Mouse (Mus musculus) urinary bladder, postnatal 25 days (tissue): ENCODE data around the gene Dnaja2.

Source experiments
- DNase-seq: peaks from one replicate; pipeline ENCODE4 v3.0.0; 2022; ENCODE audit warnings: low spot score

The Dnaja2 gene

DNA sequence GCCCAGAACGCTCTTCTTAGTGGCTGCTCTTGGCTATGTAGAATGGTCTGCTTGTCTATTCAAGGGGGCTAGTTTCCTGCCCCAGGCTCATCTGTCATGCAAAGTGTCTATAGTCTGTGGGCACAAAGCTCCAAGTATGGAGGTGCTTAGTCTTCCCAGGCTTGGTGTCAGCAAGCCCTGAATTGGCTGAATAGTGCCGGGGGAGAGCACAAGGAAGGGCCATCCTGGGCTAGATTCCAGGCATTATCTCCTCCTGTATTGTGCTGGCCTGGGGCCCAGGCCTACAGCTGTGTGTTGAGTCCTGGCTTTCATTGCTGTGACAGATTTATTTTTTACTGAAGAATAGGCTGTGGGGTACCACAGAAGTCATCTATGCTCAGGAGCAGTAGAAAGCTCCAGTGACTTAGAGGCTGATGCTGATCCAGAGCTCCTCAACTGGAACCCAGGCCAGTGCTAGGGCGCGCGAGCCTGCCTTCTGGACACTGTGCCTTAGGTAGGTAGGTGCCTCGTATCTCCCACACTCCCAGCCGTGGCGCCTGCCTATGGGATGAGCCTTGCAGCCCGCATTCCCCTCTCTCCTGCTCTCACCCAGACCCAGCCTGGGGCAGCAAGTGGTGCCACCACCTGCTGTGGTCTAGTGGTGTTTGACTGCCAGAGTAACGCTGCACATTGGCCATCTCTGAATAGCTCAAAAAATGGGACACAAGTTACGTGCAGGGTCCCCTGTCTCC, 54.0 kb downstream of the Dnaja2 start:
- no peak for DNase-seq

DNA sequence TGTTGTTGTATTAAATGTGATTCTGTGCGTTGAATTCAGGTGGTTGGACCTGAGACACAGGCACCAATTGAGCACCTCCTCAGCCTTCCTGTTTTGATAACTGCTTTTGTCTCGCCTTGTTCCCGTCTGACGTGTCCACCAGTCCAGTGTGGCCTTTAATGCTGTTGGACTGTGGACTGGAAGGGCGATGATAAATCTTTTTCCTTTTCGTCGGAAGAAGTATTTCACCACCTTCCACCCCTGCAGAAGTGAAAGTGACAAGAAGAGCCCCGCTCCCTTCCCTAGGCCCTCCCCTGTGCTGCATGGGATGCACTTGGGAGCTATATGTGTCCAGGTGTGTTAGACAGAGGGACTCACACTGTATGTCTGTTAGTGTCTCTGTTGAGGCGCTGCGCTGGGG, 54.7 kb downstream of the Dnaja2 start:
- no peak for DNase-seq

DNA sequence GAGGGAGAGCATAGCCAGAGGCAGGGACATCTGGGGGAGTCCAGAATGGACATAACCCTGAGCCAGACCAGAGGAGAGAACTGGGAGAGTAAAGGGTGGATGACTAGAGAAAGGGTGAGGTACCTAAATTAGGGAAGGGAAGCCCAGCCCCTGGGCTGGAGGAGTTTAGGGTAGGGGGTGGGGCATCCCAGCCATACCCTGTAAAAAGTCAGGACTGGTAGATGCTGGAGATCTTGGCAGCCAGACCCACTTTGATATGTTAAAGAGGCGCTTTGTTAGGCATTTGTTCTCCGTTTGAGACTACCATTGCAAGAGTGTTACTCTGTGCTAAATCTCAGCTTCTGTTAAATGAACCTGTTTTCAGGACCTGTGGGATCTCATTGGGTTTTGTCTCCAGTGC, 56.6 kb downstream of the Dnaja2 start:
- DNase-seq, result no peak

DNA sequence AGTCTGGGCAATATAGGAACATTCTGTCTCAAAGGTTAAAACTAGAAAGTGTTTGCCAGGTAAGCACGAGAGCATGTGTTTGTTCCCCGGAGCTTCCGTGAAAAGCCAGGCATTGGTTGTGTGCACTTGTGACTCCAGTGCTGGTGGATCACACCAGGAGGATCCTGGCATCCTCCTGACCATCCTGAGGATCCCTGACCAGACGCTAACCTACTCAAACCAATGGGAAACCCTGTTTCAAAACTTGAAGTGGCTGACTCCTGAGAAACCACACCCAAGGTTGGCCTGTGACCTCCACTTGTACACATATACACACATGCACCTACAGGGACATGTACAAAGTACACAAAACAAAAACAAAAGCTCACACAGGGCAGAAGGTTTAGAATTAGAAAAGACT, 58.4 kb downstream of the Dnaja2 start:
- no peak for DNase-seq

DNA sequence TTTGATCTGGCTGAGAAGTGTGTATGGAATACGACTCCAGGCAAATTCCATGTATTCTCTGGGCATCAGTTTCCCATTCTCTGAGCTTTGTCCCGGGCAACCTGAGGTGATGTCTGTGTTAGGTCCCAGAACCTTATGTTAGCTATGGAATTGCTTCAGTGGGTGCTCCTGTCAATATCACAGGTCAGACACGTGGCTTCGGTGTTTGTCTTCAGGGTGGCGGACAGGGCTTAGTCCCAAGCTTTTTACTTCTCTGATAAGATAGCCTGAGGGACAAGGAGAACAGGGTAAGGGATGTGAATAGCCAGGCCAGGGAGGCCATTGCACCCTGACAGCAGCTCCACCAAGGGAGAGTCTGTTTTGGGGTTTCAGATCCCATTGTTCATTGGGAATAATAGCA, 59.0 kb downstream of the Dnaja2 start:
- no peak for DNase-seq

DNA sequence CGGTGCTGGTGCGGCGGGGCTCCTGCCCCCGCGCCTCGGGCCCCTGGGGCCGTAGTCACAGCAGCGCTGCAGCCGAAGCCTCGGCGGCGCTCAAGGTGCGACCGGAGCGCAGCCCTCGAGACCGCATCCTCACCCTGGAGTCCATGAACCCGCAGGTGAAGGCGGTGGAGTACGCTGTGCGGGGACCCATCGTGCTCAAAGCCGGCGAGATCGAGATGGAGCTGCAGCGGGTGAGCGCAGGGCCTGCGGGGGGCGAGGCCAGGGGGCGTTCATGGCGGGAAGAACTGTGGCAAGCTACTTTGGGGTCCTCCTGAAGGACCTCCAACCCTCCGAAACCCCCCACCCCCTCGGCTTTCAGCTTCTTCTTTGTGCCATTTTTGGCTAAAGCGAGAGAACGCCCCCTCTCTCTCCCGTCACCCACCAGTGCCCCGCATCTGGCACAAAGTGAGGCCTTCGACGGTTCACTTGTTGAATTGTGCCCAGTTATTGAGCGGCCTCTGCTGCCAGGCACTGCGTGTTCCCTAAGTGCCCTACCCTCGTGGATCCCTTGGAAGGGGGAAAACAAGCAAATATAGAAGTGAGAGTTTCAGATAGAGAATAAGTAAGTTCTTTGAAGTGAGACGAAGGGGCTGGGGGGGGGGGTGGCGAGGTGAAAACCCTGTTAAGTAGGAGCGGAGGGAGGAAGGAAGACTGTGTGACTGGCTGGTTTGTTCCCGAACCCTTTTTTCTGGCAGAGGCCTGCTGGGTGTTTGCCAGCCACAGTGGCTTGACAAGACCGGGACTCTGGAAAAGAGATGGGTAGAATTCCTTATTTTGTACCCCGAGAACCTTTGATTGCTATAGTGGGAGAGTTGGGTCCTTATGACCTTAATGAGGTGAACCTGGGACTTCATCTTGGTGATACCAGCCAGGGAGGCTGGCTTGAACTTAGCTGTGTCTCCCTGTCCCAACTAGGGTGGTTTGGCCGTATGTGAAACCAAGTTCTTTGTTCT, 61.9 kb downstream of the Dnaja2 start:
- no peak for DNase-seq

DNA sequence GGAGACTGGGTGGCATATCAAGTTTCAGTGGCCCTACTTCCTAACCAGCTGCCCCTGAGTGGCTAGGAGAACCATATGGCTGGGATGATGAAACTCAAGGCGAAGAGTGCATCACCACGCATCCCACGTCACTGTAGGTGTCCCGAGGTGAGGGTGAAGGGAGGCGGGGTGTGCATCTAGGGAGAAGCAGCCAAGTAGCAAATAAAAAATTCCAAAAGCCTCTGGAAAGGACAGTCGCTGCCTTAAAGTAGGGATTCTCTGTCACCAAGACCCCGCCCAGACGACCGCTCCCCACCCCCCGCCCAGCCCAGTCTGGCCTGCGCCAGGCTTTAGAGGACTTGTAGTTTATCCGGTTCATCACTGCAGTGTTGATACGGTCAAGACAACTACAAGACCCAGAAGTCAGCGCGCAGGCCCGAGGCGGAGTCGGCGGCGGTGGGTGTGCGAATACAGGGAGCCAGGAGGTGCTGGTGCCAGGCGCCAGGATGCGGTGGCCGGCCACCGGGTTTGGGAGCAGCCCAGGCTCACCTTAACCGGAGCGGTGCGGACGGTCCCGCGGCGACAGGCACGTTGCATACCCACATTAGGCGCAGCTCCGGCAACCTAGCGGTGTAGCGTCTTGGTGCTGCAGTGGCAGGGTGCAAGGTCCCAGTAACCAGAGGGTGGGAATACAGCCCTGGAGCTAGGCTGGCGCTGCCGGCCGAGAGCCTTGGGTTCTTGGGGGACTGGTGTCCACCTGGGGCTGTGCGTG, 62.8 kb downstream of the Dnaja2 start, which contains the start of gene Gpt2:
Gene Gpt2, plus strand, starts transcription at position 452 of the 751 bp plus-strand sequence.
- peak; percentile 81 for DNase-seq

DNA sequence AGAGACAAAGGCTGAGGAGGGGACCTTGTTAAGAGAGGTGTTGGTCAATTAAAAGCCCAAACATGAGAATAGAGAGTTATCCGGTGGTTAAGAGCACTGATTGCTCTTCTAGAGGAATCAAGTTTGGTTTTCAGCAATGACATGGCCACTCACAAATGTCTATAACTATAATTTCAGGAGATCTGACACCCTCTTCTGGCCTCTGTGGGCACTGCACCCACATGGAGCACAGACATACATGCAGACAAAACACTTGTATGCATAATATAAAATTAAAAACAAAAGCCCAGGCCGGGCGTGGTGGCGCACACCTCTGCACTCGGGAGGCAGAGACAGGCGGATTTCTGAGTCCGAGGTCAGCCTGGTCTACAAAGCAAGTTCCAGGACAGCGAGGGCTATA, 65.6 kb downstream of the Dnaja2 start:
- DNase-seq, result no peak

DNA sequence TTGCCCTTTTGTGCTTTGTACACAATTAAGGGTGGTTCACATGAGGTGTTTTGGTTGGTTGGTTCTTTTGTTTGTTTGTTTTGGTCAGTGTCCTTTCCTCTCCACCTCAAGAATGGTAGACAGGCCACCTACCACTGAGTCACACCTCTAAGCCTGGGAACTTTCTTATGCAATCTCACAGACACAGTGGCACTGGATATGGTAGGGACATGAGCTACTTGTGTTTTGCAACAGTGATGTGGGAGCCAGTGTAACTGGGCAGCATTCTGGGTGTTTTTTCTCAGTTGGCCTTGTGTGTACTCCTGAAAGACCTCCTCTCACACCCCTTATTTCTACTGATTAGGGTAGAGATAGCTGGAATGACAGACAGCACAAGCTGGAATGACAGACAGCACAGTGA, 66.5 kb downstream of the Dnaja2 start:
- no peak for DNase-seq

DNA sequence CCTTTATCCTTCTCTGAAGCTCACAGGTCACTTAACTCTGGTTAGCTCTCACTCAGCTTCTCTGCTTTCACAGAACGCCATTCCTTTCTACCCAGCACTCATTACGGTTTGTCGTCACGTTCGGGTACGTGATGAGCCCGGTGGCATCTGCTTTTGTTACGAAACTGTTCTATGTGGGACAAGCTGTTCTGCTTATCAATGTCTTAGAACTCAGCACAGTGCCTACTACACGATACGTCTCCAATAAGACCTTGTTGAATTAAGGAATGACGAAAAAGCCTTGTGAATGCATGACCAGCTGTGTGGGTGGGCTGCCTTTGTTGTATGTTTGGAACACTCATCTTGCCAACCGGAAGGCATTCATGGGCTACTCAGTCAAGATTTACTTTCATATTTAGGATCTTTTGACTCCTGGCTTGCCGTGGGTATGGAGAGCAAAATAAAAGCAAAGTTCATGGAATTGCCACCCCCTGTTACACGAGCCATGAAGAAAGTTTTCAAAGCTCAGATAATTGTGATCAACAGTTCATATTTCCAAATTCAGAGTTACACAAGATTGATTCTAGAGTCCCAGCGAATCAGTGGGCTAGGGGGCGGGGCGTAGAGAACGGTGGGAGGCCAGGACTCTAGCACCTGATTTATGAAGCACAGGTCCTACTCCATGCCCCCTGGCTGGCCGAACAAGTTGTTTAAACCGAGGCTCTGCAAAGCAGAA, 67.1 kb downstream of the Dnaja2 start:
- no peak for DNase-seq
